Mouse (Mus musculus) heart, adult 2 months (tissue): ENCODE data around the gene Sec16a. TPM values are rescaled to one million over a fixed set of nuclear protein-coding genes. Genes with fewer than 3 reads are reported as not detected.

Source experiments
- DNase-seq, 2 experiments: peaks; one replicate each; pipeline ENCODE4 v3.0.0; 2021
- H3K27ac ChIP-seq: fragments of 200-600 bp; 2 replicates; pipeline ENCODE4 v1.8.1; 2022
- H3K27me3 ChIP-seq: fragments of 200-500 bp; 2 replicates; pipeline ENCODE4 v1.6.1; 2012; ENCODE audit warnings: mild to moderate bottlenecking, low read length, inconsistent platforms, mixed read lengths; ENCODE audit not compliant: control insufficient read depth, insufficient read depth
- H3K36me3 ChIP-seq: fragments of 200-500 bp; 2 replicates; pipeline ENCODE4 v1.6.1; 2012; ENCODE audit warnings: low read length, inconsistent platforms; ENCODE audit not compliant: control insufficient read depth, insufficient read depth
- H3K4me1 ChIP-seq: fragments of 200-500 bp; 2 replicates; pipeline ENCODE4 v1.6.1; 2011; ENCODE audit warnings: low read length; ENCODE audit not compliant: control insufficient read depth, insufficient read depth
- H3K4me3 ChIP-seq: fragments of 200-600 bp; 2 replicates; pipeline ENCODE4 v1.8.1; 2022
- H3K79me2 ChIP-seq: fragments of 200-500 bp; replicated peaks from 2 replicates; pipeline ENCODE4 v1.6.1; 2012; ENCODE audit warnings: mild to moderate bottlenecking, inconsistent platforms, low read length, moderate library complexity, mixed read lengths; ENCODE audit not compliant: control insufficient read depth, insufficient read depth
- H3K9ac ChIP-seq: fragments of 200-500 bp; 2 replicates; pipeline ENCODE4 v1.6.1; 2012; ENCODE audit warnings: low read depth, mild to moderate bottlenecking, control low read depth, inconsistent platforms, low read length, mixed read lengths
- CTCF ChIP-seq: fragments of 200-600 bp; IDR thresholded peaks from 2 replicates; pipeline ENCODE4 v1.8.1; 2022; ENCODE audit warnings: antibody characterized with exemption, mild to moderate bottlenecking, moderate library complexity
- EP300 ChIP-seq: fragments of 200-500 bp; IDR thresholded peaks from 2 replicates; pipeline ENCODE4 v1.6.1; 2011; ENCODE audit warnings: low read depth, low read length, control low read depth; ENCODE audit not compliant: insufficient read depth
- POLR2A ChIP-seq: fragments of 200-500 bp; IDR thresholded peaks from 2 replicates; pipeline ENCODE4 v1.6.1; 2011; ENCODE audit warnings: mild to moderate bottlenecking, low read depth, low read length, control low read depth; ENCODE audit not compliant: insufficient read depth
- WGBS: fragments of 180-500 bp; shearing (Covaris S2); methylation state at CpG from one replicate; pipeline ENCODE4 v1.1.7; 2018; 5-methylcytosine and 5-hydroxymethylcytosine counted together
- intact Hi-C: fragments of 180-260 bp; cut with DNase I; formaldehyde crosslinking; loops from one replicate; pipeline ENCODE4 v1.15.1; 2025
- polyA plus RNA-seq: library from polyadenylated mRNA; depleted of rRNA; stranded (reverse); fragments of >200 nt; gene quantifications from 2 replicates; pipeline ENCODE4 v1.2.3, GENCODE M21; 2012
- total RNA-seq, 2 experiments: library from RNA; stranded (reverse); gene quantifications; 2 replicates each; pipeline ENCODE4 v1.2.3; 2021

Sec16a gene
- total and polyA plus RNA-seq, 3 experiments: 36.3 to 40.4 (median 37.5) TPM

- WGBS: 91% methylated on average over 1 of the region's 1 CpGs
- intact Hi-C loops: no loop called here
- Histone ChIP-seq H3K27me3 (no peaks in the 10 kb centered on the region), H3K4me3 (no peak overlapping the region), H3K27ac (no peak overlapping the region), H3K36me3 (no peaks in the 10 kb centered on the region), H3K9ac (no peak overlapping the region), H3K79me2 (no peaks in the 10 kb centered on the region), H3K4me1 (no peaks in the 10 kb centered on the region)
- TF ChIP-seq CTCF (no peak), POLR2A (no peak), EP300 (no peak)
- DNase-seq: no peak
Measured at GRCm38 (mm10) chr2:26423086-26423485, 21.9 kb downstream of the Sec16a start.

GRCm38 (mm10) chr2:26421969-26422368 is 23.0 kb downstream of the Sec16a start:
- TF ChIP-seq EP300 (no peak), CTCF (no peak), POLR2A (no peak)
- no peak overlapping the region for H3K4me3 ChIP-seq
- intact Hi-C loops: no loop called here
- H3K36me3 ChIP-seq: no peaks in the 10 kb centered on the region
- WGBS: 97% methylated on average over 2 of the region's 2 CpGs
- H3K9ac ChIP-seq: no peak overlapping the region
- no peak for DNase-seq
- no peak overlapping the region for H3K27ac ChIP-seq
- H3K4me1 ChIP-seq: no peaks in the 10 kb centered on the region
- no peaks in the 10 kb centered on the region for H3K79me2 ChIP-seq
- no peaks in the 10 kb centered on the region for H3K27me3 ChIP-seq

GRCm38 (mm10) chr2:26418120-26418519 is 26.9 kb downstream of the Sec16a start:
- no peak for DNase-seq
- no peaks in the 10 kb centered on the region for H3K27me3 ChIP-seq
- no peaks in the 10 kb centered on the region for H3K79me2 ChIP-seq
- H3K9ac ChIP-seq: no peak overlapping the region
- no peaks in the 10 kb centered on the region; the same call in 1 of the 2 replicates for H3K36me3 ChIP-seq
- no peak for TF ChIP-seq CTCF
- no peak for TF ChIP-seq EP300
- no peak for TF ChIP-seq POLR2A
- 74% methylated on average over 1 of the region's 1 CpGs for WGBS
- intact Hi-C loops: no loop called here
- no peak overlapping the region for H3K27ac ChIP-seq
- no peaks in the 10 kb centered on the region for H3K4me1 ChIP-seq
- no peak overlapping the region for H3K4me3 ChIP-seq

DNA sequence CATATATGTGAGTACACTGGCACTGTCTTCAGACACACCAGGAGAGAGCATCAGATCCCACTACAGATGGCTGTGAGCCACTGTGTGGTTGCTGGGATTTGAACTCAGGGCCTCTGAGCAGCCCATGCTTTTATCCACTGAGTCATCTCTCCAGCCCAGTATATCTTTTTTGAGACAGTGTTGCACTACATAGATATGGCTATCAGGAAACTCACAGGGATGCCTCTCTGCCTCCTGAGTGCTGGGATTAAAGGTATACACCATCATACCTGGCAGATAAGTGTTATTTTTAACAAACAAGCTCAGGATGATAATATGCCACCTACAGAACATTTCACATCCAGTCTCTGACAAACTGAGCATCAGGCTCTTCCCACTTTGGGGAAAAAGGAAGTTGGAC is 27.9 kb downstream of the Sec16a start:
- no peak for DNase-seq
- intact Hi-C loops: no loop called here
- TF ChIP-seq EP300 (no peak), CTCF (no peak), POLR2A (no peak)
- H3K27ac ChIP-seq: no peak overlapping the region
- no peaks in the 10 kb centered on the region for H3K4me1 ChIP-seq
- no peaks in the 10 kb centered on the region for H3K79me2 ChIP-seq
- no peak overlapping the region for H3K9ac ChIP-seq
- H3K4me3 ChIP-seq: no peak overlapping the region
- H3K27me3 ChIP-seq: no peaks in the 10 kb centered on the region
- no peaks in the 10 kb centered on the region; the same call in 1 of the 2 replicates for H3K36me3 ChIP-seq

GRCm38 (mm10) chr2:26410931-26411411 is 34.0 kb downstream of the Sec16a start:
- no peak overlapping the region for H3K4me3 ChIP-seq
- TF ChIP-seq EP300 (no peak), CTCF (no peak), POLR2A (no peak)
- no peak overlapping the region for H3K9ac ChIP-seq
- no peak overlapping the region; the same call in 1 of the 2 replicates for H3K27ac ChIP-seq
- no peaks in the 10 kb centered on the region; the same call in 1 of the 2 replicates for H3K36me3 ChIP-seq
- 32% methylated on average over 5 of the region's 5 CpGs for WGBS
- intact Hi-C loops: no loop called here
- peaks cover 15% of the 10 kb centered on the region for H3K4me1 ChIP-seq
- no peak for DNase-seq
- H3K79me2 ChIP-seq: peaks cover 7% of the 10 kb centered on the region
- no peaks in the 10 kb centered on the region for H3K27me3 ChIP-seq

DNA sequence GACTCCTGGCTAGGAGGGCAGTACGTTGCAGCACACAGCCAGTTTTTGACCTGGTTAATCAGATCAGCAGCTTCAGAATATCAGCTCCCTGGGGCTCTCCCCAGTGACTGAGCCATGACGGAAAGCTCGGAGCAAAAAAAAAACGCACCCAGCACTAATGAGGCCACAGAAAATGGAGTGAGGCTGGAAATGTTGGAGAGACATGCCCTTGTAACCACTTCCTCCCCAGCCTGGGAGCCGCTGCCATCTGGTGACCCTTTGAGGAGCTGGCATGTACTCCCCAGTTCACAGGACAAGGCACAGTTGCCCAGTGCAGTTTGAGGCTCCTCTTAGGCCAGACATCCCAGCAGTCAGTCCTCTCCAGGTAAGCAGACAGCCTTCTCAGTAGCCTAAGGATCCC is 34.9 kb downstream of the Sec16a start:
- peaks cover 17% of the 10 kb centered on the region for H3K4me1 ChIP-seq
- intact Hi-C loops: no loop called here
- H3K79me2 ChIP-seq: peaks cover 7% of the 10 kb centered on the region
- no peaks in the 10 kb centered on the region for H3K27me3 ChIP-seq
- H3K9ac ChIP-seq: no peak overlapping the region
- no peak overlapping the region for H3K4me3 ChIP-seq
- no peak for DNase-seq
- no peak for TF ChIP-seq EP300
- no peak for TF ChIP-seq POLR2A
- TF ChIP-seq CTCF: no peak
- H3K27ac ChIP-seq: no peak overlapping the region
- 75% methylated on average over 5 of the region's 5 CpGs for WGBS
- H3K36me3 ChIP-seq: no peaks in the 10 kb centered on the region; the same call in 1 of the 2 replicates
